Mouse (Mus musculus) yolk sac, embryonic 10.5 days (tissue): Measurements from ENCODE around the gene Rabgef1.
A peak's percentile ranks its signal among the peaks of the same experiment; 100 is the strongest.
"Not testable (repeated sequence)": the region's sequence is repeated elsewhere in the genome, so short reads cannot be mapped to it uniquely, and the experiment has no call there.

Source experiments
- DNase-seq: peaks from one replicate; pipeline ENCODE4 v3.0.0-alpha.2; 2017; ENCODE audit warnings: low spot score

Gene Rabgef1

GRCm38 (mm10) chr5:130216781-130217180, 45.2 kb downstream of the Rabgef1 start, which contains the start of gene Tmem248:
Tmem248 (plus strand) TSS chr5:130217081.
- DNase-seq: no peak

- no peak for DNase-seq
Measured at GRCm38 (mm10) chr5:130217406-130217805, 45.8 kb downstream of the Rabgef1 start.

DNA sequence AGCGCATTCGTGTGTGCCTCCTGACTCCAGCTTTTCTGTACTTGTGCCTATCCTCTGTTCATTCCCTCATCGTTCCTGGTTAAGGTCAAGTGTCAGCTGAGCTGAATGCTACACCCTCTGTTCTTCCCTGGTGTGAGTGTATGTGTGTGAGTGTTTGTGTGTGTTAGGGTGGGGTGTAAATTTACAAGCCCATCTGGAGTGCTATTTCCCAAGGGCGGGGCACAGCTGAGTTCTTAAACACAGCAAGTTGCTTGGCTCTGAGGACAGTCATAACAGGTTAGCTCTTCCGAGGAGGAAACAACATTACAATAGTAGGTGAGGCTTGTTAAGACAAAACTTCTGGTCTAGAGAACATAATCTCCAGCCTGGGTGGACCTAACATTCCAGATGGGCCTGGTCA, 46.7 kb downstream of the Rabgef1 start:
- no peak for DNase-seq

DNA sequence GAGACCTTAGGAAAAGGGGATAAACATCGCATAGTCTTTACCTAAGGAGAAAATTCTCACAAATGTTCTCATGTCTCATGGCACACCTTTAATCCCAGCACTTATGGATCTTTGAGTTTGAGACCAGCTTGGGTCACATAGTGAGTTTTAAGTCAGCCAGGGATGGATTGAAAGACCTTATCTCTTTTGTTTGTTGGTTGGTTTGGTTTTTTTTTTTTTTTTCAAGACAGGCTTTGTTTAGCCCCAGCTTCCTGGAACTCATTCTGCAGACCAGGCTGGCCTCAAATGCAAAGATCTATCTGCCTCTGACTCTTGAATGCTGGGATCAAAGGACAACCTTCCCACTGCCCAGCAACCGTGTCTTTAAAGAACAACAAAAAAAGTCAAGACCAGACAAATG, 49.7 kb downstream of the Rabgef1 start:
- peak; percentile 55 for DNase-seq

GRCm38 (mm10) chr5:130221760-130222145, 50.2 kb downstream of the Rabgef1 start:
- DNase-seq: no peak

- DNase-seq: peak; percentile 93
Measured at GRCm38 (mm10) chr5:130222146-130223004, 50.8 kb downstream of the Rabgef1 start.

DNA sequence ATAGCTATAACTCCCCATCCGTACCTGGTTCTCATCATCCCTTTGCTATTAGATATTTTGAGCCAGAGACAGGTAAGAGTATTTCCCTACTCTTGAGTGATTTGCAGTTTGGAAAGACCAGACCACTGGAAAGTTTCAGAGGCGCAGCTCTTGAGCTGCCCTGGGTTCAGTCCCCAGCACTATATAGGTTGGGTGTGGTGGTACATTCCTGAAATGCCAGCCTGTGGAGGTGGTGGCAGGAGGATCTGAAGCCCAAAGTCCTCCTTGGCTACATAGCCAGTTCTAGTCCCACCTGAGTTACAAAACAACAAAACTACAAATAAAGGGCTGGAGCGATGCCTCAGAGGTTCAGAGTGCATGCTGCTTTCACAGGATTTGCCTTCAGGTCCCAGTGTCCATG, 55.2 kb downstream of the Rabgef1 start:
- DNase-seq: no peak

- DNase-seq: no peak
Measured at GRCm38 (mm10) chr5:130228120-130228519, 56.5 kb downstream of the Rabgef1 start.

DNA sequence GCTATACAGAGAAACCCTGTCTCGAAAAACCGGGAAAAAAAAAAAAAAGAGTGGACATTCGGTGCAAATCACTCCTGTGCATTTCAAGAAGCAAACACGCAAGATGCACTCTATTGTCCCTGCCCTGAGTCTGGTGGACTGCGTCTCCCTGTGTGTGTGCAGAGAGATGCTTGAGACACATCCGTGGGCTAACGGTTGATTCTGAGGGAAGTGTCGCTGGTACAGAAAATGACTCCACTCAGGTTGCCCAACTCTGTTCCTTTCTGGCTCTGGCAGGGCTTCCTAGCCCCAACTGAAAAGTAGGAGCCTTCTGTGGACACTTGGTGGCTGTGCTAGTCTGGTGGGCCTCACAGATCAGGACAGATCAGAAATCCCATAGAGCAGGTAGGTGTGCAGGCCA, 64.7 kb downstream of the Rabgef1 start:
- DNase-seq: no peak

DNA sequence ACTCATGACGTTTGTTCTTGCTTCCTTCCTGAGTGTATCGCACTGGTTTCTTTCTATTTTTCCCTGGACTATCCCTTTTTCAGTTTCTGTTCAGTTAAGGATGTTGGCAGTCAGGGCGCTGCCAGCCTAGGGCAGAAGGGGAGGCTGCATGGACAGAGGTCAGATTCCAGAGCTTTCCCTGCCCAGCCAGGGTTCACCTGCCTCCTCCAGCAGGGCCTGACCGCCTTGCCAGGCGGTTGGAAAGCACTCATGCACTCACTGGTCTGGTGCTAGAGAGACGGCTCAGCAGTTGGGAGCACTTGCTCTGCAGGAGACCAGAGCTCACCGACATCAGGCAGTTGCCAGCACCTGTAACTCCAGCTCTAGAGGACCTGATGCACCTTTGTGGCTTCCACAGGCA, 67.6 kb downstream of the Rabgef1 start:
- DNase-seq: no peak

- DNase-seq: no peak
Measured at GRCm38 (mm10) chr5:130239856-130240255, 68.3 kb downstream of the Rabgef1 start.

DNA sequence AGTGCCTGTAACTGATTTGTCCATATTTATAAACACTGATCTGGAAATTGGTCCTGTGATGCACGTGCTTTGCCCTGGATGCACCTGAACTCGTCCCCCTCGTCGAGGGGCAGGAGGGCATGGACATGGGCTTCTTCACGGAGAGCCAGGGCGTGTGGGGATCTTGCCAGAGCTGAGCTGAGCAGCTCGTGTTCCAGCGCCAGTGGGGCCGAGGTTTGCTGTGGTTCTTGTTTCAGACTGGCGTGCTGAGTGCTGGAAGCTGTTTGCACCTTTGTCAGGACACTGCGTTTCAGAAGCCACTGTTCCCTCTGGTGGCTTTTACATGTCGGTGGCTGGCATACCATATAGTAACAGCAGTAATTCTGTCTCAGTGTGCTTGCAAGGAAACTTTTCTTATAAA, 69.8 kb downstream of the Rabgef1 start:
- no peak for DNase-seq

DNA sequence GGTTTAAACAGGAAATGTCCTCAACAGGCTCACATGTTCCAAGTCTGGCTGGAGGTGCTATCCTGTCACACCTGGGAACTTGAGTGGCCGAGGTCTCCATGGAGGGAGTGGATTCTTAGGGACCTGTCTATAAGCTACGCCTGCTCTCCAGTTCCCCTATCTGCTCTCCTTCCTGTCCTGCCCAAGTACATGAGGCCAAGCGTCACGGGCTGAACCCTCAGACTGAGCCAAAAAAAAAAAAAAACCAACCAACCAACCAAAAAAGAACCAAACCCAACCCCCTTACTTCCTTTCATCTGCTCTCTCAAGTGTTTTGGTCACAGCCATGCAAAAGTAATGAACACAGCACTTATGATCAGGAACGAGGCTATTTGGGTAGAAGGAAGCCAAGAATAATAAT, 76.2 kb downstream of the Rabgef1 start:
- no peak for DNase-seq

DNA sequence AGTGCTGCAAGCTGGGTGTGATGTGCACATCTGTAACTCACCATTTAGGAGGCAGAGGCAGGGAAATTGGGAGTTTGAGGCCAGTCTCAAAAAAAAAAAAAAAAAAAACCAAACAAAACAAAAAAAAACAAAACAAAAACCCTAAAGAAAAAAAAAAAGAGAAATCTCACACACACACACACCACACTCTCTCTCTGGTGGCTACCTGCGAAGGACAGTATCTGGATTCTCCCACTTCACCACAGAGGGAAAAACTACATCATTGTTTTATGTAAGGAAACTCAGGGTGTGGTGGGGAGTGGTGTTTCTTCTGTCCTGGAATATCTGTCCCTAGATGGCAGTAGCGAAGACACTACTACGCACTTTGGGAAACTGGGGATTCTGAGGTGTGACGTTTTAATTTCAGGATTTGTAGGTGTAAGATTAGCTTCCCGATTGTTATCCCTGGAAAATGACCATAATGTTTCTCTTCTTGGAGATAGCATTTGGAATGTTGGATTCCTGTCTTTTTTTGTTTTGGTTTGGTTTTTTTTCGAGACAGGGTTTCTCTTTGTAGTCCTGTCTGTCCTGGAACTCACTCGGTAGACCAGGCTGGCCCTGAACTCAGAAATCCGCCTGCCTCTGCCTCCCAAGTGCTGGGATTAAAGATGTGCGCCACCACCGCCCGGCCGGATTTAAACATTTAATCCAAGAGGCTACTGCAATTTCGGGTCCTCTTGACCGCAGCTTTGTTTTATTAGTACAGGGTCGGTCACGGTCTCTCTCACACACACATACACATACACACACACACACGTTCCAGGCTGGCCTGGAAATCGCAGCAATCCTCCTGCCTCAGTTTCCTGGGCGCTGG, 82.8 kb downstream of the Rabgef1 start:
- DNase-seq: peak; percentile 49

- peak; percentile 97 for DNase-seq
Measured at GRCm38 (mm10) chr5:130255017-130255720, 83.6 kb downstream of the Rabgef1 start, which contains the start of the genes Sbds and Tyw1. Sbds (minus strand) TSS chr5:130255530. Tyw1 (plus strand) TSS chr5:130255619.

DNA sequence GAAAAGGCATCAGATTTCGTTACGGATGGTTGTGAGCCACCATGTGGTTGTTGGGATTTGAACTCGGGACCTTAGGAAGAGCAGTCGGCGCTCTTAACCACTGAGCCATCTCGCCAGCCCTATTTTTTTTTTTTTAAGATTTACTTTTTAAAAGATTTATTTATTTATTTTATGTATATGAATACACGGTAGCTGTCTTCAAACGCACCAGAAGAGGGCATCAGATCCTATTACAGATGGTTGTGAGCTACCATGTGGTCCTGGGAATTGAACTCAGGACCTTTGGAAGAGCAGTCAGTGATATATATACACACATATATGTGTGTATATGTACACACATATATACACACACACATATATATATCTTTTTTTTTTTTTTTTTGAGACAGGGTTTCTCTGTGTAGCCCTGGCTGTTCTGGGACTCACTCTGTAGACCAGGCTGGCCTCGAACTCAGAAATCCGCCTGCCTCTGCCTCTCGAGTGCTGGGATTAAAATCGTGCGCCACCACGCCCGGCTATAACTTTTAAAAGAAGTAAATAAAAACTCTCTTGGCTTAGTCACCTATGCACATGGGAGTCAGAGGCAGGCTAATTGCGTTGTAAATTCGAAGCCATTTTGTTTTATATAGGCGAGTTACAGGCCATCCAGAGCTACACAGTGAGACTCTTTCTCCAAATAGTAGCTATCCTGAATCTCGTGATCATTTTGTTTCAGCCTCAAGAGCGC, 84.4 kb downstream of the Rabgef1 start:
- DNase-seq: not testable (repeated sequence)

DNA sequence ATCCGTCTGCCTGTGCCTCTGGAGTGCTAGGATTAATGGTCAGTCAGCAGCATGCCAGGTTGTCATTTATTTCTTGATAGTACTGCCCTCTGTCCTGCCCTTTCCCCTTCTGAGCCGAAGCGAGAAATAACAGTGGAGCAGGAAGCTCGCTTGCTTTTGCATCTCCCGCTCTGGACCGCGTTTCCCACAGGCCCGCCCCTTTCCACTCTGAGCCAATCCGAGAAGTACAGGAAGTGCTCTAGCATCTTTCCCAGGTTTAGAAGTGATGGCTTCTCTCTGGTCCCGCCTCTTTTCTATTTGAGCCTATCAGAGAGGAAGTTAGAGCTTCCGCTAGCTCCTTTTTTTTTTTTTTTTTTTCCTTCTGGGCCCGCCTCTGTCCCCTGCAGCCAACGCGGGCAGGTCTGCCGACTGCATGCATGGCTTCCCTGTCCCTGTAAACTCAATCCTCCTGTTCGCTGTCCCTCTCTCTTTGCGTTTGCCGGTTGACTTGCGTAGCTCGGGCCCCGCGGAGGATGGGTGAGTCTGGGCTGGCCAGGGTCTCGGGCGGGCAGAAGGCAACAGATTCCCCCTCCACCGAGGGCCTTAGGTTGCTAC, 85.2 kb downstream of the Rabgef1 start:
- DNase-seq: peak; percentile 96

GRCm38 (mm10) chr5:130257303-130257702, 85.7 kb downstream of the Rabgef1 start:
- no peak for DNase-seq

DNA sequence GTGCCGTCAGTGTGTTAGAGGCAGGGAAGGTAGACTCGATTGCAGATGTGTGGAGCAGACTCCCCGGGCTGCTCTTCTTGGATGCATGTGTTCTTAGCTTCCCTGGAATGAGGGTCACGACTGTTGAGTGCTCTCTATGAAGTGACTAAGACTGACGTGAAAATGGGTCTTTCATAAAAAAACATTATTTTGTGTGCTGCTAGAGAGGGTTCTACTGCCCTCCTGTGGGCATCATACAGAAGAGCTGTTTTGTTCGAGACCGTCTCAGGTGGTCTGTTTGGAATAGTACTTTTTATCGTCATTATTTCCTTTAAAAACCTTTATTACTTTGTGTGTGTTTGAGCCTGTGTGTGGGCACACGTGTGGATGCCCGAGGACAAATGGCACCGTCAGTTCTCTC, 91.9 kb downstream of the Rabgef1 start:
- no peak for DNase-seq
